In genomic region chr2:32704021-32704421, GRCm38 (mm10) we compare ENCODE assay signal across 8 mouse cellular contexts. TPM values are rescaled to one million over a fixed set of nuclear protein-coding genes. Genes with fewer than 3 reads are reported as not detected.
DNase-seq lines count a peak whose midpoint lies in the region; ATAC-seq and TF ChIP-seq lines count a peak whose summit lies in the region.

Gene Fpgs (minus strand): TSS chr2:32704145.

- H3K4me3 ChIP-seq in left cerebral cortex, adult 2 months, result no peak within 1 kb of the TSS
- H3K4me3 ChIP-seq in cortical plate, adult 2 months (ENCODE audit: insufficient read depth, low read length), result no peak within 1 kb of the TSS
- no peak within 1 kb of the TSS for H3K4me3 ChIP-seq in hindbrain, postnatal 0 days (ENCODE audit: low read length)
- peak within 1 kb of the TSS; percentile 27 for H3K4me3 ChIP-seq in liver, embryonic 13.5 days (replicated peaks)

- no peaks in the 10 kb centered on the region for H3K27me3 ChIP-seq in hindbrain, postnatal 0 days (ENCODE audit: insufficient read depth, low read length)
- no peaks in the 10 kb centered on the region for H3K27me3 ChIP-seq in liver, embryonic 13.5 days

- TF ChIP-seq CTCF in left cerebral cortex, adult 2 months (IDR thresholded peaks at IDR 0.05), result no peak
- no peak for TF ChIP-seq CTCF in cortical plate, adult 2 months (IDR thresholded peaks at IDR 0.05; ENCODE audit: extremely low read depth, insufficient read depth, low read length)
- no peak for TF ChIP-seq CTCF in hindbrain, postnatal 0 days (IDR thresholded peaks at IDR 0.05; ENCODE audit: low read depth)

- no peak within 1 kb of the TSS for H3K27ac ChIP-seq in left cerebral cortex, adult 2 months
- no peak within 1 kb of the TSS for H3K27ac ChIP-seq in cortical plate, adult 2 months (ENCODE audit: insufficient read depth, low read length)
- H3K27ac ChIP-seq in hindbrain, postnatal 0 days, result no peak within 1 kb of the TSS
- H3K27ac ChIP-seq in liver, embryonic 13.5 days, result peak within 1 kb of the TSS; percentile 80

- H3K4me2 ChIP-seq in hindbrain, postnatal 0 days (ENCODE audit: low read depth, low read length), result no peak within 1 kb of the TSS
- peak within 1 kb of the TSS; percentile 44 for H3K4me2 ChIP-seq in liver, embryonic 13.5 days

- WGBS in hindbrain, postnatal 0 days, result 91% methylated on average over 2 of the region's 2 CpGs
- WGBS in liver, embryonic 13.5 days (ENCODE audit: insufficient replicate concordance), result 67% methylated on average over 2 of the region's 2 CpGs

- H3K9ac ChIP-seq in hindbrain, postnatal 0 days (replicated peaks; ENCODE audit: low read length), result no peak within 1 kb of the TSS
- peak within 1 kb of the TSS; percentile 22; the same call in 1 of the 2 replicates for H3K9ac ChIP-seq in liver, embryonic 13.5 days

- DNase-seq in left cerebral cortex, postnatal 10 days (ENCODE audit: extremely low spot score in 1 of 2, low spot score in 2 of 2), result no peak
- DNase-seq in left cerebral cortex, adult 2 months (ENCODE audit: extremely low spot score in 1 of 2, low spot score in 2 of 2), result no peak
- DNase-seq in hindbrain, postnatal 0 days (ENCODE audit: low spot score), result no peak
- no peak for DNase-seq in liver, embryonic 13.5 days
- DNase-seq in spleen, postnatal 36 days (ENCODE audit: low spot score in 2 of 2), result no peak
- DNase-seq in right cerebral cortex, postnatal 14 days, result no peak

- intact Hi-C loops in left cerebral cortex, postnatal 10 days (cut with DNase I), result no loop called here
- intact Hi-C loops in left cerebral cortex, adult 2 months (cut with DNase I), result no loop called here

- no peak for TF ChIP-seq POLR2A in cortical plate, adult 2 months (IDR thresholded peaks at IDR 0.05; ENCODE audit: extremely low read depth, insufficient read depth, low read length)

- no peak for ATAC-seq in hindbrain, postnatal 0 days
- peak; percentile 54 for ATAC-seq in liver, embryonic 13.5 days (ENCODE audit: low read depth)
- no peak for ATAC-seq in CD4-positive, CD25-positive, alpha-beta regulatory T cell, adult 4 months

- no peaks in the 10 kb centered on the region for H3K9me3 ChIP-seq in hindbrain, postnatal 0 days (ENCODE audit: low read length)
- no peaks in the 10 kb centered on the region for H3K9me3 ChIP-seq in liver, embryonic 13.5 days (replicated peaks)

- peaks cover 50% of the 10 kb centered on the region for H3K36me3 ChIP-seq in hindbrain, postnatal 0 days (ENCODE audit: insufficient read depth, low read length)
- peaks cover 65% of the 10 kb centered on the region for H3K36me3 ChIP-seq in liver, embryonic 13.5 days

- no peaks in the 10 kb centered on the region for H3K4me1 ChIP-seq in cortical plate, adult 2 months (ENCODE audit: control insufficient read depth, insufficient read depth, low read length)
- no peaks in the 10 kb centered on the region for H3K4me1 ChIP-seq in hindbrain, postnatal 0 days (ENCODE audit: insufficient read depth, low read length)
- H3K4me1 ChIP-seq in liver, embryonic 13.5 days (replicated peaks), result peaks cover 24% of the 10 kb centered on the region

RNA-seq across cellular contexts. Expression of gene Fpgs, which starts in this region (rescaled TPM):
- total RNA-seq in left cerebral cortex, postnatal 10 days (2021), result 10 to 100 TPM; 11.4 to 14.4 TPM
- total RNA-seq in left cerebral cortex, adult 2 months (2021), result 10 to 100 TPM in 1 of 2 experiments, 1 to 10 TPM in 1; 9.4 to 10.5 TPM
- polyA plus RNA-seq in cortical plate, adult 2 months (2012; rRNA removed), result 16.4 and 17.7 TPM in 2 replicates
- 23.1 and 32.6 TPM in 2 replicates for total RNA-seq in hindbrain, postnatal 0 days (2014; rRNA removed)
- 22.8 and 23.4 TPM in 2 replicates for polyA plus RNA-seq in hindbrain, postnatal 0 days (2015; fragmentation: Nextera tagmentation; extraction: Ambion mirVana)
- polyA plus RNA-seq in liver, embryonic 13.5 days (2015; fragmentation: Nextera tagmentation; extraction: Ambion mirVana), result 31.1 and 32.9 TPM in 2 replicates
- 10 to 100 TPM in 1 of 2 experiments, 1 to 10 TPM in 1; 9.4 to 12.5 TPM for polyA plus RNA-seq in CD4-positive, CD25-positive, alpha-beta regulatory T cell, adult 4 months (2017; shearing (Covaris generic))
